Mouse (Mus musculus): ENCODE data around the gene Tmem256.

The Tmem256 gene

GRCm38 (mm10) chr11:69883527-69884151 lies 45.3 kb downstream of the Tmem256 start:
- DNase-seq (ENCODE audit: low read depth, low spot score) = no peak

- no peak for DNase-seq (ENCODE audit: low read depth, low spot score)
These were observed 45.9 kb downstream of the Tmem256 start for GRCm38 (mm10) chr11:69884240-69884639.

DNA sequence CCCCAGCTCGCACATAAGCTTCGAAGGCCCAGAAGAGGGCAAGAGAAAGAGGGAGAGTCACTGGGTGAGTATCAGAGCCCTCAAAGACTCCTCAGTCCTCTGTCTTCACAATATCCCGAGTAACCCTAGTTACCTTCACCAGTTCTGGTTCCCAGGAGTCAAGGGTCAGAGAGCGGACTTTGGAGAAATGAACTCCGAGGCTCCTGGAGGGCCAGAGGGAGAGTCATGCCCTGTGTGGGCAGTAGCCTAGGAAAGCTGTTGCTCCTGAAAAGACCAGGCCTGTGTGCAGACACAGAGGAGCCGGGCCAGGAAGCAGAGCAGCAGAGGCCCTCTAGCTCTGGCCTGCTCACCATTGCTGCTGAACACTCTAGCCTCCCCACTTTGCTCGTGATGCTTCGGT lies 46.3 kb downstream of the Tmem256 start:
- DNase-seq (ENCODE audit: low read depth, low spot score) = no peak

GRCm38 (mm10) chr11:69886907-69887635 lies 48.8 kb downstream of the Tmem256 start:
- no peak for DNase-seq (ENCODE audit: low read depth, low spot score)

All from c-Kit-negative CD71-positive TER-119-positive erythroid progenitor cells, embryonic 14.5 days (primary cell).